Mouse (Mus musculus): ENCODE measurements around the gene Cltb. TPM values are rescaled to one million over a fixed set of nuclear protein-coding genes. Genes with fewer than 3 reads are reported as not detected.
"Not testable (repeated sequence)": the region's sequence is repeated elsewhere in the genome, so short reads cannot be mapped to it uniquely, and the experiment has no call there.

The Cltb gene
- total RNA-seq (2015) (5.9 and 6.6 TPM in 2 replicates), total RNA-seq (2017) (19.3 and 20.7 TPM in 2 replicates)

DNA sequence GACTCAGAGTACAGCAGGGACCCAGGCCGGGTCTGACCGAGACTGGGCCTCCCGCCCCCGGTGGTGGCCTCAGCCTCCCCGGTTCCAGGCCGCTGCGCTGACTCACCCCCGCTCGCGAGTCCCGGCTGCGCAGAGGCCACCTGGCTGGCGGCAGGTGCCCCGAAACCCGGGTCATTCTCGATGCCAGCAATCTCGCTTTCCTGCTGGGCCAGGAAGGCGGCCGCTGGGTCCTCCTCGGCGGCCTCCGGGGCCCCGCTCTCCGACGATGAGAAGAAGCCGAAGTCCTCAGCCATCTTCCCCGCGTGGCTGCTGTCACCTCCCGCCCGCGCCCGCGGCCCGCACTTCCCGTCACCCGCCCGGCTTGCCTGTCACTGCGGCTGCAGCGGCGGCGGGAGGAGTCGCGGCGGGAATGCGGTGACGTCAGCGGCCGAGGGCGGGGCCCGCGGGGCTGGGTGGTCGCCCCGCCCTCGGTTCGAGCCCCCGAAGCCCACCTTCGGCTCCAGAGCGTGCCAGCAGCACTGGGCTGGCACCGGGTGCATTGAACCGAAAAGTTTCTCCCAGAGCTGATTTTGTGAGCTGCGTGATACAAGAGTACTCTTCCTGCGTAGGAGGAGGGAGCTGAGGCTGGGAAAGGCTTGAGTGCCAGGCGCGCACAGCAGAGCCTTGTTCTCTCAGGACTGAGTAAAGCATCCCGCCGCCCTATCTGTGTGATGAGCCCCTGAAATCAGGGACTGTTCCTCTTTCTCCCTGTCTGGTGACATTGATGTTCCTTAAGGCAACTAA is at the start of gene Cltb:
Cltb (minus strand) TSS at position 373 of the 783 bp plus-strand sequence.
- peak; percentile 86 for ATAC-seq (ENCODE audit: poor library complexity, severe bottlenecking)

DNA sequence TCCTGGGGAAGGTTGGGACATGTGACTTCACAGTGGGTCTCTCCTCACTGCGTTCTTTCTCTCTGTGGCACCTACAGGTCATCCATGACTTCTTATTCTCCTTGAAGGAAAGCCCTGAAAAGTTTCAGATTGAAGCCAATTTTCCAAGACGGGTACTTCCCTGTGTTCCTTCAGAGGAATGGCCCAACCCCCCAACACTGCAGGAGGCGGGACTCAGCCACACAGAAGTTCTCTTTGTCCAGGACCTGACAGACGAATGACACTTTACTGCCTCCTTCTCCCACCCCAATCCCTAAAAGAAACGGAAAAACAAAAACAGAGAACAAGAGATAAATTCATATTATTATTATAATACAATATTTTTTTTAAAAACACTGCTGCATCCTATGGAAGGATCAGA is 49.7 kb upstream of the Cltb start:
- ATAC-seq (ENCODE audit: poor library complexity, severe bottlenecking): no peak

DNA sequence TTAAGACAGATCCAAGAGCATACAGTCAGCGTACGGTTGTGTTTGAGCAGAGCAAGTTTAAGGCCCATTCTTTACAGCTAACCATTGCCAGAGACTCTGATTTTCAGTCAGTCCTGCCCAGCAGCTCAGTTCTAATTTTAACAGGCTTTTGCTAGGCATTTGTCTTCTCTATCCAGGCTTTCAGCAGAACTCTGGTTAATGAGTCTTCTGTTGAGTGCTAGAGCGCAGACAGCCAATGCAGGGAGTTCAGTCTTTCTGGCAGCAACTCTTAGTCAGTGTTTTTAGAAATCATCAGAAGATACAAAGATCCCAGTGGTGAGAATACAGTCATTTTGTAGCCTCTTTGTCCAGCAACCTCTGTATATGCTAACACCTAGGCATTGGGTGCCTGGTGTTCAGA is 39.3 kb upstream of the Cltb start:
- no peak for ATAC-seq (ENCODE audit: poor library complexity, severe bottlenecking)

DNA sequence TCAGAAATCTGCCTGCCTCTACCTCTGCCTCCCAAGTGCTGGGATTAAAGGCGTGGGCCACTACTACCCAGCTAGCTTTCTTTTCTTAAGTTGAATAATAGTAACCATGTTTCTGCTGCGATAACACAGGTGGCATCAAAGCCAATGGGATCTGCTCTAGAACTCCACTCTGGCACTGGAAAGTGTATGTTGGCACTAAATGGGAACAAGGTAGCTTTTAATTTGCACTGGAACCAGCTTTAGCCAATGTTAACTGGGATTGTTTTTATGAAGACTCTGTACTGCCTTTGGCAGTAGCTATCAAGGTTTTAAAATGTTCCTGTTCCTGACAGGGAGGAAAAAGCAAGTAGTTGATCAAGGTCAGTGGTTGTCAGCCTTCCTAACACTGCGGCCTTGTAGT is 23.9 kb upstream of the Cltb start:
- no peak for ATAC-seq (ENCODE audit: poor library complexity, severe bottlenecking)

DNA sequence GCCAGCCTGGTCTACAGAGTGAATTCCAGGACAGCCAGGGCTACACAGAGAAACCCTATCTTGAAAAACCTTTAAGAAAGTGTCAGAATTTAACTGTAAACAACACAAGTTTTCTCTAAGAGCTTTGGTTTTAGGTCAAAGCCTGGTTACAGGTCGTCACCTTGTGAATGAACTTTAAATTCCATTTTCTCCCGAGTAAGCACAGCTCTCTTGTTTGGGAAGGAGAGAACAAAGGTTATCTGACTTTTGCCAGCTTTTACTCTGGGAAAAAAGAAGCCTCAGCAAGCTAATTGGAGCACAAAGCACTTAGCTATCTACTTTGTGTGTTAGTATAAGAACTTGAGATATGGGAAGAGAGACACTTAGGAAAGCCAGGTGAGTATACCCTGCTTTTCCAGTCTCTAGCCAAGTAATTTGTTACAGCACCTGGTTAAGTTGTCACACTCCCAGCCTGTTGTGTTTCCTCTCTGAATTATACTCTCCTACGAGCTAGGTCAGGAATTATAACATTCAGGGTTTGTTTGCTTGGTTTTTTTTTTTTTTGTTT is 21.7 kb upstream of the Cltb start:
- ATAC-seq (ENCODE audit: poor library complexity, severe bottlenecking): no peak

DNA sequence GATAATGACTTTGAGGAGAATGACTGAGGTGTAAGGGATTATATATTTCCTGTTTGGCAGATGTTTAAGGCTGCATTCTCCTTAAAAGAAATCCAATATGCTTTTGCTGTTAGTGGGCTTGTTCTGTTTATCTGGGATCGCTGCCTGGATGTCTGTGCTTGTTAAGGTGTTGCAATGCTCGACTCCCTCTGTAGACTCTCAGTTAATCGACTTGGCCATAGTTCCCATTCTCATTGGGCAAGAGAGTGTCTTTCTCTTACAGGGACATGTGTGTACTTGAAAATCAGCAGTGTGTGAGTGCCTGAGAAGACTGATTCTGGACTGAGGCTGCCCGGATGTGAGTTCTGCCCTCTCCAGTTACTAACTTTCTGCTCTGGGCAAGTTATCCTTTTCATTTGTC is 18.0 kb upstream of the Cltb start:
- ATAC-seq (ENCODE audit: poor library complexity, severe bottlenecking): no peak

DNA sequence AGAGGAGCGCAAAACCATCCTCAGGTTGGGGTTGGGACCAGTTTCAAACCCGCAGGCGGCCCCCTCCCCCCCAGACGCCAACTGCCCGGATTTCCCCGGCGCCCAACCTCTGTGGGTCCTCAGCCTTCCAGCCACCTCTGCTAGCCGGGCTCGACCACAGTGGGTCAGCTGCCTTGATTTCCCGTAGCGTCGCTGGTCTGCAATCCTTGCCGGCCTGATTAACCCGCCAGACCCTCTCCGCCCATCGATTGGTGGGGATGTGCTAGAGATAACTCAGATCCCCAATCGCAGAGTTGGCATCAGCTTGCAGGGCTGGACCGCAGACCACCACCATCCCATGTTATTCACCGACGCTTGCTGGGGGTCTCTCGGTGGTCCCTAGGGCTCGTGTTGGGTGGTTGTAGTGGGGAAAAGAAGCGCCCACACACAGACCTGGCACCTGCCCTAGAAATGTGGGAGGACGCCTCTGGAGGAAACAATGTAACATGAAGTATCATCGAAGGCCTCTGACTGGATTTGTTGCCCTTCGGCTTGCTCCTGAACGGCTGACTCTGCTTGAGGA is 10.9 kb upstream of the Cltb start:
- peak; percentile 44 for ATAC-seq (ENCODE audit: poor library complexity, severe bottlenecking)

DNA sequence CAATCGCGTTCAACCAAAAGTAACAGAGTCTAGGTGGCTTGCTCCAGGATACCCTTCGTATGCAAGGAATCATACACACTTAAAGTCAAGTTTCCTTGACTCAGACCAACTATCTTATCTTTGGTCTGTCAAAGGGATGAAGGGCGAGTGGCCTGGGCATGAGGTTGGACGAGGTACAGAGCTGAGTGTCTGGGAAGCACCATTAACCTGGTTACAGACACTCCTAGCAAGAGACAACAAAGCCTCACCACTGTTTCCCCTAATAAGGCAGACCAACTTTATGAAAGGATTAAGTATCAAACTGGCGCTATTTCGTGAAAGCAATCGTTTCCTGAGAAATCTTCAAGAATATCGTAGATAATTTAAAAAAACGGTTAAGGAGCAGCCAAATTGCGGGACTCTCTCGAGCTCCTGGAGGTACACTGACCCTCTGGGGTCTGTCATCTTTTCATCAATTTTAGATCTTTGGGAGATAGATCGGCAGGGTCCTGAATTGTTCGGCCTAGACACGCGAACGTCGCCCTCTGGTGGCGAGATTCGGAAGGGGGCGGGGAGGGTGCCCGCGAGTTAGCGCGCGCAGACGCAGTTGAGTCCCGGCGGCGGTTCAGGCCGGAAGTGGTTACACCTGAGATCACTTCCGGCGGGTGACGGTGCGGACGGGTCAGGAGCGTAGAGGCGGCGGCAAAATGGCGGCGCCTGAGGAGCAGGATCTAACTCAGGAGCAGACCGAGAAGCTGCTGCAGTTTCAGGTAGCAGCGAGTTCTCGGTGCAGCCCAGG is 10.2 kb upstream of the Cltb start, which contains the start of gene Faf2:
Faf2 (plus strand) TSS at position 630 of the 778 bp plus-strand sequence.
- peak; percentile 98 for ATAC-seq (ENCODE audit: poor library complexity, severe bottlenecking)

DNA sequence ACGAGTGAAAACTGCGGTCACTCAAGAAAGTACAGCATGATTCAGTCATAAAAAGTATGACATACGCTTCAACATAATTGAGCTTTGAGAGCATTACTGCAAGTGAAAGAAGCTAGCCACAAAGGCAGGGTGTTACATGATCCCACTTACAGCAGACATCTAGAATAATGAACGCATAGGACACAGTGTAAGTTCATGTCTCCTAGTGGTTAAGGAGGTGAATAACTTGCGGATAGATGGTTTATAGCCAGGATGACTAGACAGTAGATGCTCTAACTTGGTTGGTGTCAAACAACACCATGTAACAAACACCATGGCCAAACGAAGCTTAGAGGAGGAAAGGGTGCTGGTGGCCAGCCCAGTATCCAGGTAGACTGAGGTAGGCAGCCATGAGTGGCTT is 5.9 kb upstream of the Cltb start:
- no peak for ATAC-seq (ENCODE audit: poor library complexity, severe bottlenecking)

GRCm38 (mm10) chr13:54616307-54616706 is 5.2 kb upstream of the Cltb start:
- no peak for ATAC-seq (ENCODE audit: poor library complexity, severe bottlenecking)

GRCm38 (mm10) chr13:54613141-54613540 is 2.0 kb upstream of the Cltb start:
- not testable (repeated sequence) for ATAC-seq (ENCODE audit: poor library complexity, severe bottlenecking)

DNA sequence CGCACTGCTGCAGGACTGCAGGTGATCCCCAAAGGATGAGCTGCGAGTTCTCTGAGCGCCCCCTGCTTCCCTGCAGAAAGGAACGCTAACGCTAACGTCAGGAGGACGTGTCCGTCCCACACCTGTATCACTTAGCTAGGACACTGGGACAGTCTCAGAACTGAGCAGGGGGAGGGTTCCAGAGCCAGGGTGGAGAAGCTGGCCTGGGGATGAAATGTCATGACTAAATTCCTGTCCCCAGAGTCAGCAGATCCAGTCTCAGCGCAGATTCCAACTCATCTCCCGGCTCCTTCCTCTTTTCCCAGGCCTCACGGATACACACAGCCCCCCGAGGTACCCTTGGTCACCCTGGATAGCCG is 552 bp downstream of the Cltb start:
- ATAC-seq (ENCODE audit: poor library complexity, severe bottlenecking): no peak; the same call in 1 of the 2 replicates

- ATAC-seq (ENCODE audit: poor library complexity, severe bottlenecking): no peak
These were observed 1.8 kb downstream of the Cltb start for GRCm38 (mm10) chr13:54609301-54609700.

- ATAC-seq (ENCODE audit: poor library complexity, severe bottlenecking): no peak
These were observed 2.5 kb downstream of the Cltb start for GRCm38 (mm10) chr13:54608666-54609065.

- no peak for ATAC-seq (ENCODE audit: poor library complexity, severe bottlenecking)
These were observed 3.1 kb downstream of the Cltb start for GRCm38 (mm10) chr13:54608002-54608401.

- no peak for ATAC-seq (ENCODE audit: poor library complexity, severe bottlenecking)
These were observed 3.9 kb downstream of the Cltb start for GRCm38 (mm10) chr13:54607204-54607603.

GRCm38 (mm10) chr13:54605426-54605825 is 5.7 kb downstream of the Cltb start:
- no peak for ATAC-seq (ENCODE audit: poor library complexity, severe bottlenecking)

DNA sequence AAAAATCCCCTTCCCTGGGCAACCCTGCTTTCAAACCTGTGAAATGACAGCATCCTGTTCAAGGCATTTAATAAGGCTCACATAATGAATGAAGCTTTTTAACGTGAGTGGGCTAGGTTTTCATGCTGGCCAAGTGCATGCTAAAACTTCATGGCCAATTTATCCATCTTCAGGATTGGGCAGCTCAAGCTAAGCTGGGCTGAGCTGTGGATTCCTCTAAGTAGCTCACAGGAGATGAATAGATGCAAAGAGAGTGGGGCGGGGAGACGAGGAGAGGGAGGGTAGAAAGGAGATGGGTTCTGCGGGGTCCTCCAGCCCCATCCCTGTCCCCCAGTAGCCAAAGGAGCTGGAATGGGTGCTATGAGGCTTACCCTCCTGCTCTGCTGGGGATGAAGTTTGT is 6.9 kb downstream of the Cltb start:
- ATAC-seq (ENCODE audit: poor library complexity, severe bottlenecking): no peak

DNA sequence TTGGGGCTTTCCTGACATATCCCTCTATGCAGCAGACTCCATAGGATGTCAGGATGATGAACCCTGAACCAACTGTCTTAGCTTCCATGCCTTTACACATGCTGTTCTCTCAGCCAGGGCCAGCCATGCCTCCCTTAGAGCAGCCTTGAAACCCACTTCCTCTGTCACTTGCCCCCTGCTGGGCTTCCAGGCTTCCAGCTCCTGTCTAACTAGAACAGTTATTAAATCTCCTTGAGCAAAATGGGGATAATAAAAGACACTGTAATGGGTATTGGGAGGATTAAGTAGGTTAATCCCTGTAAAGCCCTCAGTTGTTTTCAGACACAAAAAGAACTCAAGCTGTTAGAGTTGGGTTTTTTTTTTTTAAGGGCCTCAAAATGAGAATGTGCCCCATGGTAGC is 7.6 kb downstream of the Cltb start:
- ATAC-seq (ENCODE audit: poor library complexity, severe bottlenecking): no peak

GRCm38 (mm10) chr13:54602639-54603111 is 8.5 kb downstream of the Cltb start:
- ATAC-seq (ENCODE audit: poor library complexity, severe bottlenecking): no peak

DNA sequence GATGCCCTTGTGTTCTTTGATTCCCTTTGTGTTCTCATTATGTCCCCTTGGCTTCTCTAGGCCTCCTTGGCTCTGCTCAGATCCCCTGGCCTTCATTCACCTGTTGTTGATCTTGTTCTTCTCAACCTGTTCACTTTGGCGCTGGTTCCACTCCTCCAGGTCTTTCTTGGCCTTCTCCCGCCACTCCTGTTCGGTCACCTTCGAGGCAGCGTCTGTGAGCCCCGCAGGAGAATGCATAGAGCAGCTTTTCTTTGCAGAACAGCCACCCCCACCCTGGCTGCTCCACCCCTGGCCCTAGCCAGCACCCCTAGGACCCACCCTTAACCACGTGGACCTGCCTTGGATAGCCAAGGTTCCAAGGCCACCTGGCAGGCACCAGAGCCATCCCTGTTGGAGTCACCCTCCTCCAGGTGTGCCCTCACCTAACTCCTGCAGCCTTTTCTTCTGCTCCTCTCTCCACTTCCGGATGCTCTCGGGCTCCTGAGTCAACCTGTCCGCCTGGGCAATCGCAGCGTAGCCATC is 12.5 kb downstream of the Cltb start:
- ATAC-seq (ENCODE audit: poor library complexity, severe bottlenecking): no peak
